Mouse (Mus musculus): Measurements from ENCODE around the gene Rxylt1. TPM values are rescaled to one million over a fixed set of nuclear protein-coding genes. Genes with fewer than 3 reads are reported as not detected.
A peak's percentile ranks its signal among the peaks of the same experiment; 100 is the strongest.

Rxylt1 gene
- total RNA-seq (2021): 43.2 and 46.0 TPM in 2 replicates
- long read RNA-seq, experiment 1, full-length matches to known transcripts: 30 of 75 reads
- long read RNA-seq, experiment 1, partial matches to known transcripts: 1 of 75 reads
- long read RNA-seq, experiment 1, other reads (novel, unspliced or antisense): 44 of 75 reads
- long read RNA-seq, experiment 2, full-length matches to known transcripts: 23 of 53 reads
- long read RNA-seq, experiment 2, partial matches to known transcripts: 3 of 53 reads
- long read RNA-seq, experiment 2, other reads (novel, unspliced or antisense): 27 of 53 reads

DNA sequence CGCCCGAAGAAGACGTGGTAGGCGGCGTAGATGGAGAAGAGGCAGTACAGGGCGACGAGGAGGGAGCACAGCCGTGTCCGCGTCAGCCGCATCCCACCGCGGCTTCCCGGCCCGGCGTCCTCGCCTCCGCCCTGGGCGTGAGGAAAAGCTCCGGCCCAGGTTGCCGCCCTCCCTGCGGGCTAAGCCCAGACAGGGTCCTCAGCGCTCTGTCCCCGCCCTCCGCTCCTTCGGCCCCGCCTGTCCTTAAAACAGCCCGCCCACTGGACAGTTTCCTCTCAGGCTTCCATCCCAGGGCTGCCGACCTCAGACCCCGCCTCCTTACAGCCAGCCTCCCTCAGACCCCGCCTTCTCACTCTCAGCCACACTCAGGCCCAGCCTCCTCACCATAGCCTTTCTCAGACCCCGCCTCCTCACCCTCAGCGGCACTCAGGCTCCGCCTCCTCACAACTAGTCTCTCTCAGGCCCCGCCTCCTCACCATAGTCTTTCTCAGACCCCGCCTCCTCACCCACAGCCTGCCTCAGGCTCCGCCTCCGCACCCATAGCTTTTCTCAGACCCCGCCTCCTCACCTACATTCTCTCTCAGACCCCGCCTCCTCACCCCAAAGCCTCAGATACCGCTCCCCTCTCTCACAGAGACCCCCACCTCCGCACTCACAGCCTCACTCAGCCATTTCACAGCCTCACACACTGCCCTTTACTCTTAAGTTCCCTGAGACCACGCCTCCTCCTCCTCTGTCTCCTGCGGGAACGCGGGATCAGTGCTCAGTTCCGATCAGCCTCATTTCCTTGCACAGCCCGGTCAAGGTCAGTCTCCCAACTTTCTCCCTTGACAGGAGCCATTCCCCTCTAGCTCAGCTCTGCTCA, at the start of gene Rxylt1:
TSS of gene Rxylt1 (minus strand) at position 392 of the 865 bp plus-strand sequence.
- DNase-seq: peak; percentile 97

DNA sequence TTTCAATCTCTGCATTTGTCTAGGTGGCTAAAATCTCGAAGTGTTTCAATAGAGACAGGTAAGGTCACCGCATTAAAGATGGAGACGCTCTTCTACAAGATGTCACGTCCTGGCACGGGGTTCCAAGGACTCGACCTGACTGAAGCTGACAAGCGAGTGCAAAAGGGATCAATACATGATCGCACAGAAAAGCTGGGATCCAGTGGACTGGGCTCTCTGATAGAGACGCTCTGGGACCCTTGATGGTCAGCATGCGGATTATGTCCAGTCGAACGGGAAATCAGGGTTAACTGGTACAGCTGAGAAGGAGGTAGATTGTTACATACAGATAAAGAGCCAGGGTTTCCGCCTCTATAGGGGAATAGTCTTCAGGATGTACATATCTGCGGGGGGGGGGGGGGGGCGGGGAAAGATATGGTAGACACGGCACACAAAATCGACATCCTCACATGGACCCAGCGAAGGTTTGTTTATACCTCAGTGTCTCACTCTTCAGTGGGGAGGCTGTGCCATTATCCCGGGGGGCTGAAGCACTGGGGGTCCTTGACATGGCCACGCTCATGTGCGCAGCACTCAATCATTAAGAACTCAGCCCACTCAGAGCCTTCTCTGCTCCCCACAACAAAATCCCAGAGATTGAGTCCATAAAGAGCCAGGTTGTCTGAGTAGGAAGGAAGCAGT, 24.3 kb upstream of the Rxylt1 start:
- DNase-seq: no peak

DNA sequence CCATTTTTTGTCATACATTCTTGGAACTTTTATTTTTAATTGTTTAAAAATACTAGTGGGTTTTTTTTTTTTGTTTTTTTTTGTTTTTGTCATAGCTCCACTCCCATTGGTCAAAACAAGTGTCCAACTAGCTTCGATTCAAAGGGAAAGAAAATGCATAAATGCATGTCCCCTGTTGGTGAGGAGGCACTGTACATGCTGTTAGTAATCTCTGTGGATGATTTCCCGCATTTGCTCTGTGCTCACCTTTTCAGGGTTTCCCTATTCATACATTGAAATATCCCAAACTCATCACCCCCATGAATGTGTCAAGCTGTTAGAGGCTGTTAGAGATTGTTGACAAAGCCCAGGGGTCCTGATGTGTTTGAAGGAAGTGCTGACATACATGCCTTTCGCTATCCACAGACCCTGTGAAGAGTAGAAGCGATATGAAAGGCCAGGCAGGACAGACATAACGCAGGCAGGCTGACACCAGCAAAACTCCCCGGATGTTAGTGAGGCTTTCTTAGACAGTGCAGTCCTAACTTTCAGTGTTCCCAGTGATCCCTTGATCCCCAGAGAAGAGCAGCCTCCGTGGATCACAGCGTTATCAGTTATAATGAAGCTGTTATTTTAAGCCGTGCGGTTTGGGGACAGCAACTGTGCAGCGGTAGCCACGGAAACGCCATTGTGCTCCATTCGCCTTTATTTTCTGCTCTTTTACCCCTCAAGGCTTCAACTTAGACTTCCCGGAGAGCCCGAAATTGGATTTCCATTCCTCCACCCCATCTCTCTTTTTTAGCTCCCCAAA, 23.5 kb upstream of the Rxylt1 start:
- DNase-seq: no peak

DNA sequence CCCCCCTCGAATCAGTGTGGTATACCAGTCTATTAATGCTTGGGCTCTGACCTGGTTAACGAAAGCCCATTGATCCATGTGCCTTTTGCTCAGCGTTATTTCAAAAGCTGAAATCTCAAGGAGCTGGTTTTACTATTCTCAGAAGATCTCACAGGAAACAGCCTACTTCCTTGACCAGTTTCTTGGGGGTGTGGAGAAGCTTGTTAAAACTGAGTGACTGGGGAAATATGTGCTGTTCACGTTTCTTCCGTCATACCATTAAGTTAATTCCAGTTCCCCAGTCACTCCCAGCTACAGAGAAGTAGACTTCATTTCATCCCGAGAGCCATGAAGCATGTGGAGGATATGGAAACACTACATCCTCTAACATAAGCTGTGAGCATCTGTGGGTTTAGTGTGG, 22.3 kb upstream of the Rxylt1 start:
- DNase-seq: no peak

DNA sequence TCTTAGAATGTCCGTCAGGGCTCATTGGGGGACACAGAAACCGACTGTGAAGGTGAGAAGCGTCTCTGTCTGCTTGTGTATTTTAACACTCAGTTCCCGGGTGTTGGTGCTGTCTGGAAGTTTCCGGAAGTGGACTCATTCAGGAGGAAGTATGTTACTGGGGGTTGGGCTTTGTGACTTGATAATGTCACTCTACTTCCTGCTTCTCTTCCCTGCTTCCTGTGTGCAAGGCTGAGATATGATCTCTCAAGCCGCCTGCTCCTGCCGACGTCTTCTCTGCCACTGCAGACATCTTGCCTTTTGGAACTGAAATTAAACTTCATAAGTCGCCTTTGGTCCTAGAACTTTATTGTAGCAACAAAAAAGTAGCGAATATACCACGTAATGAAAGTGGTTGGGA, 19.5 kb upstream of the Rxylt1 start:
- no peak for DNase-seq

DNA sequence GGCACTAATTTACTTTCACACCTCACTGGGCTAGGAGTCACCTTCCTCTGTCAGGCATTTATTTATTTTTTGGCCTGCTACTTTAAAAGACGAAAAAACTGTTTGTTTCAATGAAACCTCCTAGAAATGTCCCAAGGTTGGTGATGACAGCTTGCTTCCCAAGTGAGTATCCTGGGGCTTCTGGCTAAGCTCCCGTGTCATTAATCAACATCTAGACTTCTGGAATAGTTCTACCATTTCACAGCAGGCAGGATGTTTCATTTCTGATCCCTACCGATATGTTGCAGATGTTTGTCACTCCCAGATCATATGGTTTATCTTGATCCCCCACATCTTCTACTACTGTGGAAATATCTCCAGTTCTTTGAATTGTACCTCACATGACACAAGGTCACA, 9.5 kb upstream of the Rxylt1 start:
- DNase-seq: no peak

DNA sequence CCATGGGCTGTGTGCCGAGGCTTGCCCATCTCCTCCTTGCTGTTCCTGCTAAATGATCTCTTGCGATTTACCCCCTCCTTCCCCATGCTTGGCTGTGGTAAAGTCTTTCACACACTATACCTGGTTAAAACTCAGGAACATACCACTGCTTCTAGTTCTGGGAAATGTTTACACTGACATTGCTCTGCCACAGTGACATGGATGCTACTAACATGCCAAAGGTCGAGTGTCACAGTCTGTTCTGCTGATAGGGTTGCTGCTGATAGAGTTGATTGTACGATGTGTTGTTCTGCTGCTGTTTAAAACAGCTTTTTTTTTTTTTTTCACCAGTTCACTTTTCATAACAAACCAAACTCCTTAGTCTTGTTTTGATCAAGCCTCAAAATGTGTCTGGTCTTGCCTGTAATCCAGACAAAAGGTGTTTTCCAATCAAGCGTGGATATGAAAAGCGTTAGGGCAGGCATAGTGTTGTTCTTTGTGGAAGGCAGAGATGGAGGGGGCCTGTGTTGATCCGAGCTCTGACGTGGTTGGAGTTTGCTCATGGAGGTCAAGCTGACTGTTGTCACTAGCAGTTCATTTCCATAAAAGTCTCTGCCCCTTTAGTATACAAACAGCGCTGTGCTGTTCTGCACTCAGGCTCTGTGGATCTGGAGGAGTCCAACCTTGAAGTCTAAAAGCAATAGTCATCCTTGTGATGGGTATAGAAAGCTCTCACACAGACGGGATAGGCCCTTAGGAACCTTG, 8.9 kb upstream of the Rxylt1 start:
- no peak for DNase-seq

DNA sequence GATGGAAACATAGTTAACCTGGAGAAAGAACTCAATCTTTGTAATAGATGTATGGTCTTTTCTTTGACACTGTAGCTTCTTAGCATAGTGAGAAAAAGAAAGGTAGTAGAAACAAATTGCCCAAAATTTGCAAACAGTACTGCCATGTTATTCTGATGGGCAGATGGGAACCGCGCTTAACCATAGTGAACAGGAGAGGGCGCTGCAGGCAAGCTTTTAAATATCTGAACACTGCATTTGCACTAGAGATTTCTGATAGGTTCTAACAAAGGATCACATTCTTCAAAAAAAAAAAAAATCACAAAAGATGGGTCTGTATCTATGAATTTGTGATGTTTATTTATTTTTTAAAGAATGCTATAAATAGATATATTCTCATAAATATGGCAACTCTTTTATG, 8.2 kb upstream of the Rxylt1 start:
- DNase-seq: peak; percentile 64

DNA sequence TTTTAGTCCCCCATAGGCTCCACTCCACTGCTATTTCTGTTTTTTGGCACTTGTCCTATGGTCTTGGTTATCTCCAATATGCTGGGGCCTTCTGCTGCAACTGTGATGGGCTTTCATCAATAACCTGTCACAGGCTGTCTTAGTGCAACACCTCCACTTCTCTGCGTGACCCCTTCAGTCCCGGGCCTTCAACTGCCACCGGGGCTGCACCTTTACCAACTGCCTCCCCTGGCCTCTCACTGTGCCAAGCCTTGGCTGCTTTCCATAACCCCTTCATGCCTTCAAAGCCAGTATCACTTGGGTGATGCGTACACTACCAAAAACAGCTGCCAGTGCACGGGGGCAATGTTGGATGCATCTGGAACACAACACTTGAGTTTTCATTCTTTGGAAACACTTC, 5.5 kb upstream of the Rxylt1 start:
- DNase-seq: no peak

DNA sequence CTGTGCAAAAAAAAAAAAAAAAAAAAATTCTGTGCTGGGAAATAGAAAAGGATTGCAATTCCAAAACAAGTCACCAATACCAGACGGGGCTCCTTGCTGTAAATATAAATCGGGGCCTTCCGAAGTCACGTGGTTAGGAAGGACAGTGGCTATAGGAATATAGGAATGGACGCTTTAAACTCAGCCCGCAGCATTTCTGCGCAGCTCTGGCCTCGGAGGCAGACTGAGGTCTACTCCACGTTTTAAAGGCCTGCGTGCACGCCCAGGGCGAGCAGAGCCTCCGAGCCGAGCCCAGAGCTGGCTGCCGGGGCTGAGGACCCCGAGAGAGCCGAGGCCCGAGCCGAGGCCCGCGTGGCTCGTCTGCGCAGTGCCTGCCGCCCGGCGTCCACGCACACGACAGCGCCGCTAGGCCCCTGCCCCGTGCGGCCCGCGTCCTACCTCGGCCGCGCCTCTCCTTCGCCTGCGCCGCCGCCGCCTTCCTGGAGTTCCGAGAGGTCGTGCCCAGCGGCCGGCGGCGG, 650 bp downstream of the Rxylt1 start:
- DNase-seq: no peak

DNA sequence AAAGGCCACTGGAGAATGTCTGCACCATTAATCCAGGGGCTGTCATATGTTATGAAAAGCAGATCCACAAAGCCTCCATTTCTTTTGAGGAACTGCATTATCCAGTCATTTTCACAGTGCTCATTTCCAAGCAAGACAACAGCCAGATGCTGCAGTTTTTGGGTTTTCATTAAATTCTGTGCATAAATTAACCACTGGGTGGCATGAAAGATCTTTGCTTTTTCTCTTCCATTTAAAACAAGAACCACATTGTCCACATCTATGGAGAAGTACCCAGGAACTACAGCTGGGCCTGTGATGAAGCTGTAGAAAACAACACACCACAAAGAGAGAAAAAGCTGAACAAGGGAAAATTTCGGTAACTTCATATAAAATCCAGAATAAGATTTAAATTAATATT, 6.7 kb downstream of the Rxylt1 start:
- no peak for DNase-seq

DNA sequence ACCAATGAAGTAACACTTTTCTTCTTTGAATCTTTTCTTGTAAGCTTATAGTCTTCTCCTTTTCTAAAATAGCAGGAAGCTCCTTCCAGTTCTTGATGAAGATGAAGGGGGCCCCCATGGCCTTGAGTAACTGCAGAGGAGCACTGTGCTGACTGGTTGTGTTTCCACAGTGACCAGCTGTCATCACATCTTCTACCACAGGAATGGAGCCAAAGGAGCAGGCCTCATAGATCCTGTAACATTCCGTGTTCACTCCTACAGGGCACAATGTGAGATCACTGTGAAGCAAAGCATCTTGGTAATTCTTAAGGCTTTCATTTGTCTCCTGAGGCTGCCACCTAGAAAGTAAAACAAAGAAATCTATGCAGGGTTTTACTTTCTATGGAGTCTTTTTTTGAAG, 15.8 kb downstream of the Rxylt1 start:
- DNase-seq: no peak

DNA sequence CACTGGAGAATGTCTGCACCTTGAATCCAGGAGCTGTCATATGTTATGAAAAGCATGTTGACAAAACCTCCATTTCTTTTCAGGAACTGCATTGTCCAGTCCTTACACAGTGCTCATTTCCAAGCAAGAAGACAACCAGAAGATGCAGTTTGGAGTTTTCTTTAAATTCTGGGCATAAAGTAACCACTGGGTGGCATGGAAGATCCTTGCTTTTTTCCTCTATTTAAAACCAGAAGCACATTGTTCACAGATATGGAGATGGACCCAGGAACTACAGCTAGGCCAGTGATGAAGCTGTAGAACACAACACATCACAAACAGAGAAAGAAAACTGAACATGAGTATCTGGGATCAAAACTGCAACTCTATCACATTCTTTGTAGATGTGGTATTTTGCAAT, 28.0 kb downstream of the Rxylt1 start:
- DNase-seq: no peak

DNA sequence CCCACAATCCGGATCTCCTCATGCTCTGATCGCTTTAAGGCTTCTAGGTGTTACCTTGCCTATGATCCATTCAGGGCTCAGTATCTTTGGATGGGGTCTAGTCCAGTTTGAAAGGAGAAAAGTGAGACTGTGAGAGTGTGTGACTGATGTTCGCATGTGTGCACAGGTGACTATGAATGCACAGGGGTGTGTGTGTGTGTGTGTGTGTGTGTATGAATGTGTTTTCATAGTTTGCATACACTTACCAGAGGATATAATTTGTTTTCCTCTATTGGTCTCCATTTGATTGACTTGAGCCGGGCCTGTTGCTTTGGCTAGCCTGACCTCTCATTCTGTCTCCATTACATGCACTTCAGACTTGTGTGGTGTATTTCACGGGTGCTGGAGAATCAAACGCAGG, 41.3 kb downstream of the Rxylt1 start:
- no peak for DNase-seq

DNA sequence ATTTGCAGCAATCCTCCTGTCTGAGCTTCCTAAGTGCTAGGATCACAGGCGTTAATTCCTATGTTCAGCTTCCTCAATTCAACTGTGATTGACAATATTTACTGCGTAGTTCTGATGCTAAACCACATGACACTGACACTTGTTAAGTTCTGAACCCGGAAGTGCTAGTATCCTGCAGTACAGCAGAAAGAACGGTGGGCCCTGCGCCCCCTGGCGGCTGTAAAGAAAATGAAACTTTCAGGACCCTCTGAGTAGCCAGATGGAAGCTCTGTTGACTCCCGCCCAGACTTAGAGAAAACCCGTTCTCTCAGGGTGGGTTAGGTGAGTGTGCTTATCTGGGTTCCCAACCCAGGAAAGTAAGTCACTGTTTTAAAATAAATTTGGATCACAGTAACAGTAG, 42.6 kb downstream of the Rxylt1 start:
- DNase-seq: peak; percentile 64

DNA sequence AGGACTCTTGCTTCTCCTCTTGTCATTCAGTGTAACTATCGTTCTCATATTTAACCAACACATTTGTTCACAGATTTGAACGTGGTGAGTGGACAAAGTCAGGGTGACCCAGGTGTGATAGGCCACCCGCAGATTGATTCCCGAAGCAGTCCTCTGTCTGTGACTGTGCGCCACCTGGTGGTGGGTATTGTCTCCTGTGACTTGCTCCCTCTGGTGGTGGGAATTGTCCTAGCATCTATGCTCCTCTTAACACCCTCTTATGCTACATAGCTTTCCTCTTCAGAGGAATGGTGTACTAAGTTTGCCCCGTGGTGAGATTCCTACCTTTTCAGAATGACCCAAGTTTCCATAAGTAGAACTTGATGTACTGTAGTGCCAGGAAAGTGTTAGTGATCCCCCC, 45.3 kb downstream of the Rxylt1 start:
- peak; percentile 91 for DNase-seq

DNA sequence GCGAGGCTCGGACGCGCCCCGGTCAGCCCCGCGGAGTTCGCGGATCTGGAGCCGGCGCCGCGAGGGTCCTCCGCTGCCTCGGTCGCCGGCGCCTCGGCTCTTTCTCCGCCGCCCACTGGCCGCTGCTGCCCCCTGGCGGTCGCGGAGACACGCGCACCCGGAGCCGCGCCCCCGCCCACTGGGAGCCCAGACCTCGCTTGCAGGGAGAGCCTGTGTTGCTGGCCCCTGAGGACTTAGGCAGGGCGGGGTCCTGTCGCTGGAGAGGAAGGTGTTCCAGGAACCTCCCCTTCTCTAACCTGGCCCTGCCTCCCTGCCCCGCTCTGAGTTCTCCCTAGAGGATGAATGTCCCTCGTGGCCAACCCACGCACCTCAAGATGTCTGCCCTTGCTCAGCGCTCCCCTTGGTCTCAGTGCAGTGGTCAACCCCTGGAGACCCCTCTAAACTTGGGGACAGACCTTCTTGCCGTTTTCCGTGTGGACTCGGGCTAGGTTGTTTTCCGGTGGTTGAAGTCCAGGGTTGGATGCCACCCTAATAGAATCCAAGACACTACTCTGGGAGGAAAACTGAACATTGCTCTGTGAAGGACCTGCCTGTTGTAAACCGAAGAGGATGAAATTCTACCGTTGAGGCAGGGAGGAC, 49.3 kb downstream of the Rxylt1 start:
- peak; percentile 91 for DNase-seq

DNA sequence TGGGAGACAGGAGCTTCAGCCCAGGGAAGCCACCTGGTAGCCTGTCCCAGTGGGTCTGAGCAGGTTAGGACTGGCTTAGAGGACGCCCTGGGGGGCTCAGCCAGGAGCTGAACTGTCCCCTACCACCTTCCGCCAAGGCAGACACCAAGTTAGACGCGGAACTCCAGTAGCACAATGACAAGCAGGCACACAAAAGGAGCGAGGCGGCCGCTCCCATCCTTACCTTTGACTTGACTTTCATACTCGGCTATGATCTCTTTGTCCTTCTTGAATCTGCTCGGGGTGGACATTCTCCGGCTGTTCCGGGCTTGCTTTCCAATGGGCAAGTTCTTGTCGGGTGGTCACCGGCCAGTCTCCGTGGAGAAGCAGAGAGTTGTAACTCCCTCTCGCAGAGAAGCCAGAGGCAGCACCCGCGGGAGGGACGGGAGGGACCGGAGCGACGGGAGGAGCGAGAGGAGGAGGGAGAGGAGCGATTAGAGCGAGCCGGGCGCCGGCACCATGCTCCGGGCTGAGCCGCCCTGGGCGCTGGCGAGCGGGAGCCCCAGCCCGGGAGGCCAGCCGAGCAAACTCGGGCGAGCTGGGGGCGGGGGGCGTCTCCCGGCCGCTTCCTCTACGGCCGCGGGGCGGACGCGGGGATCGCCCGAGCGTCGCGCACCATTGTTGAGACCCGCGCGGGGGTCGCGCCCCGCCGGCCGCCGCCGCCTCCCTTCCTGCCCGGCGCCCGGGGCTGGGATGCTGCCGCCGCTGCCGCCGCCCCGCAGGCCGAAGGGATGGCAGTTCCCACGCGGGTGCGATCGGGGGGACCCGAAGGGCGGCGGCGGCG, 50.1 kb downstream of the Rxylt1 start, which contains the start of gene Srgap1:
TSS of gene Srgap1 (minus strand) at position 412 of the 823 bp plus-strand sequence.
- DNase-seq: peak; percentile 62

DNA sequence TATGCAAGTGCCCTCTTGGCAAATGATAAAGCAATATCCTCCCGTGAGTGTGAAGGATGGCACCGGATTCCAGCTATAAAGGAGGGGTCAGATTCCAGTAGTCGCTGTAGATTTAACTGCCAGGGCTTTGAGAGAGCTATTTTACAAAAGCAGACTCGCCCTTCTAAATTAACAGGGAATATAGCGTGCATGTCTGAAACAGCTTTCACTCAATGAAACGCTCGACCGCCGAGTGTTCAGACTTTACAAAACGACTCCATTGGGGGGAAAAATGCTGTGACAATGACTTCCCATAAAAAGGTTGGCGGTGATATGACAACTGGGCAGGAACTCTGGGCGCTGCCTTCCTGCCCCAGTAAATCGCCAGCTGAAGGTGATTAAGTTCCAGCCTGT, 50.7 kb downstream of the Rxylt1 start:
- DNase-seq: peak; percentile 10

DNA sequence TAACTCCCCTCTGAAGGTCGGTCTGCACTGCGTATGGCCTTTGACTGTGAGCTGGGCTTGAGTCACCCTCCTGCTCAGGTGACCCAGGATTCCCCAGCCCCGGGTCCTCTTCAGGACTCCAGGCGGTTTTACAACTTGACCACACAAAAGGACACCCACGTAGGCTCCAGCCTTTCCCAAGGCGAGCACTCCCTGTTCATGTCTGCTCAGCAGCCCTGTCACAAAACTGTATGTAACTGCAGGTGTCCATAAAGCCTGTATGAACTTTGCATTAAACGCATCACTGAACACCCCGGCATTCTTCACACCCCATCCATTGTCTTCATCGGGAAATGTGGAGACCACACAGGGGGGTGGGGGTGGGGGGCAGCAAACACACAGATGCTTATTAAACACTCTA, 51.2 kb downstream of the Rxylt1 start:
- no peak for DNase-seq

All from adrenal gland, postnatal 14 days (tissue).